Mouse (Mus musculus) thymus, adult 2 months (tissue): Measurements from ENCODE around the gene Robo1. TPM values are rescaled to one million over a fixed set of nuclear protein-coding genes. Genes with fewer than 3 reads are reported as not detected.

Source experiments
- DNase-seq: peaks from one replicate; pipeline ENCODE4 v3.0.0; 2021
- H3K27ac ChIP-seq: fragments of 200-500 bp; 2 replicates; pipeline ENCODE4 v1.5.1; 2012; ENCODE audit warnings: low read length, control low read depth; ENCODE audit not compliant: control insufficient read depth, insufficient read depth
- H3K27me3 ChIP-seq: fragments of 200-500 bp; 2 replicates; pipeline ENCODE4 v1.6.1; 2012; ENCODE audit warnings: mild to moderate bottlenecking, low read length, moderate library complexity, mixed read lengths; ENCODE audit not compliant: control insufficient read depth, insufficient read depth
- H3K36me3 ChIP-seq: fragments of 200-500 bp; 2 replicates; pipeline ENCODE4 v1.6.1; 2012; ENCODE audit warnings: mild to moderate bottlenecking, low read length, moderate library complexity; ENCODE audit not compliant: control insufficient read depth, insufficient read depth
- H3K4me1 ChIP-seq: fragments of 200-500 bp; replicated peaks from 2 replicates; pipeline ENCODE4 v1.6.1; 2012; ENCODE audit warnings: low read length; ENCODE audit not compliant: control insufficient read depth, insufficient read depth
- H3K4me3 ChIP-seq: fragments of 200-500 bp; 2 replicates; pipeline ENCODE4 v1.5.1; 2012; ENCODE audit warnings: mild to moderate bottlenecking, low read length, control low read depth, moderate library complexity; ENCODE audit not compliant: control insufficient read depth, insufficient read depth
- CTCF ChIP-seq: fragments of 200-500 bp; IDR thresholded peaks from 2 replicates; pipeline ENCODE4 v1.5.1; 2012; ENCODE audit warnings: mild to moderate bottlenecking, control low read depth, low read length, moderate library complexity, borderline replicate concordance; ENCODE audit not compliant: control insufficient read depth, poor library complexity, insufficient read depth; ENCODE audit errors: extremely low read depth
- POLR2A ChIP-seq: fragments of 200-500 bp; IDR thresholded peaks from 2 replicates; pipeline ENCODE4 v1.6.1; 2012; ENCODE audit warnings: mild to moderate bottlenecking, low read length, control low read depth, moderate library complexity; ENCODE audit not compliant: control insufficient read depth, poor library complexity, insufficient read depth; ENCODE audit errors: extremely low read depth
- WGBS: fragments of 180-500 bp; shearing (Covaris S2); methylation state at CpG from one replicate; pipeline ENCODE4 v1.1.7; 2018; 5-methylcytosine and 5-hydroxymethylcytosine counted together
- polyA plus RNA-seq: library from polyadenylated mRNA; depleted of rRNA; stranded (reverse); fragments of >200 nt; gene quantifications from 2 replicates; pipeline ENCODE4 v1.2.3, GENCODE M21; 2012

Gene Robo1
- polyA plus RNA-seq, 1 experiment, result 5.8 TPM

- DNase-seq, result no peak
- Histone ChIP-seq H3K4me3 (no peak overlapping the region), H3K27me3 (no peaks in the 10 kb centered on the region), H3K36me3 (no peaks in the 10 kb centered on the region), H3K4me1 (no peaks in the 10 kb centered on the region), H3K27ac (no peak overlapping the region)
- no peak for TF ChIP-seq CTCF
- TF ChIP-seq POLR2A, result no peak
- 88% methylated on average over 3 of the region's 3 CpGs for WGBS
These were observed 611.9 kb downstream of the Robo1 start for GRCm38 (mm10) chr16:72920013-72920412.

- no peaks in the 10 kb centered on the region for H3K27me3 ChIP-seq
- DNase-seq, result no peak
- H3K4me1 ChIP-seq, result no peaks in the 10 kb centered on the region
- 53% methylated on average over 15 of the region's 15 CpGs for WGBS
- no peak overlapping the region for H3K4me3 ChIP-seq
- TF ChIP-seq CTCF (no peak), POLR2A (no peak)
- no peak overlapping the region for H3K27ac ChIP-seq
- H3K36me3 ChIP-seq, result no peaks in the 10 kb centered on the region
These were observed 616.5 kb downstream of the Robo1 start for GRCm38 (mm10) chr16:72924423-72925224.

GRCm38 (mm10) chr16:72928525-72929122, 620.5 kb downstream of the Robo1 start:
- TF ChIP-seq POLR2A, result no peak
- no peak for TF ChIP-seq CTCF
- no peak for DNase-seq
- Histone ChIP-seq H3K27me3 (no peaks in the 10 kb centered on the region), H3K36me3 (no peaks in the 10 kb centered on the region), H3K4me3 (no peak overlapping the region), H3K4me1 (no peaks in the 10 kb centered on the region), H3K27ac (no peak overlapping the region)
- 94% methylated on average over 6 of the region's 6 CpGs for WGBS

- WGBS, result 78% methylated on average over 4 of the region's 4 CpGs
- no peak overlapping the region for H3K27ac ChIP-seq
- no peak overlapping the region for H3K4me3 ChIP-seq
- no peaks in the 10 kb centered on the region for H3K27me3 ChIP-seq
- DNase-seq, result no peak
- TF ChIP-seq CTCF (no peak), POLR2A (no peak)
- no peaks in the 10 kb centered on the region for H3K4me1 ChIP-seq
- H3K36me3 ChIP-seq, result no peaks in the 10 kb centered on the region
These were observed 622.8 kb downstream of the Robo1 start for GRCm38 (mm10) chr16:72930871-72931270.

- H3K36me3 ChIP-seq, result no peaks in the 10 kb centered on the region
- no peaks in the 10 kb centered on the region for H3K27me3 ChIP-seq
- H3K4me3 ChIP-seq, result no peak overlapping the region
- TF ChIP-seq POLR2A (no peak), CTCF (no peak)
- no peak for DNase-seq
- H3K4me1 ChIP-seq, result no peaks in the 10 kb centered on the region
- H3K27ac ChIP-seq, result no peak overlapping the region
These were observed 626.8 kb downstream of the Robo1 start for GRCm38 (mm10) chr16:72934908-72935307.

GRCm38 (mm10) chr16:72937183-72937582, 629.1 kb downstream of the Robo1 start:
- TF ChIP-seq POLR2A, result no peak
- no peak for TF ChIP-seq CTCF
- no peak overlapping the region for H3K27ac ChIP-seq
- WGBS, result 85% methylated on average over 3 of the region's 3 CpGs
- no peak overlapping the region for H3K4me3 ChIP-seq
- no peaks in the 10 kb centered on the region for H3K4me1 ChIP-seq
- no peaks in the 10 kb centered on the region for H3K36me3 ChIP-seq
- no peaks in the 10 kb centered on the region for H3K27me3 ChIP-seq
- DNase-seq, result no peak

GRCm38 (mm10) chr16:72939862-72940261, 631.8 kb downstream of the Robo1 start:
- TF ChIP-seq CTCF (no peak), POLR2A (no peak)
- DNase-seq, result no peak
- Histone ChIP-seq H3K4me3 (no peak overlapping the region), H3K4me1 (no peaks in the 10 kb centered on the region), H3K27me3 (no peaks in the 10 kb centered on the region), H3K36me3 (no peaks in the 10 kb centered on the region), H3K27ac (no peak overlapping the region)
- 94% methylated on average over 3 of the region's 3 CpGs for WGBS
